Mouse (Mus musculus) embryonic facial prominence, embryonic 13.5 days (tissue): ENCODE results near the gene Galnt6. TPM values are rescaled to one million over a fixed set of nuclear protein-coding genes. Genes with fewer than 3 reads are reported as not detected.
"Not testable (repeated sequence)": the region's sequence is repeated elsewhere in the genome, so short reads cannot be mapped to it uniquely, and the experiment has no call there.

ENCODE experiments used
- ATAC-seq: fragments of 200-750 bp; cut with Nextera tagmentation; 2 replicates; pipeline ENCODE4 v1.8.0; 2017; ENCODE audit warnings: low read depth; ENCODE audit not compliant: insufficient number of reproducible peaks, insufficient read depth, low FRiP score, low TSS enrichment
- H3K27ac ChIP-seq: fragments of 300-500 bp; sonication (generic); 2 replicates; pipeline ENCODE4 v1.5.1; 2015; ENCODE audit warnings: moderate library complexity, mild to moderate bottlenecking, inconsistent platforms
- H3K27me3 ChIP-seq: fragments of 300-500 bp; sonication (generic); 2 replicates; pipeline ENCODE4 v1.6.1; 2015; ENCODE audit warnings: mild to moderate bottlenecking, inconsistent platforms
- H3K36me3 ChIP-seq: fragments of 300-500 bp; sonication (generic); 2 replicates; pipeline ENCODE4 v1.6.1; 2015; ENCODE audit warnings: mild to moderate bottlenecking, inconsistent platforms
- H3K4me1 ChIP-seq: fragments of 300-500 bp; sonication (generic); 2 replicates; pipeline ENCODE4 v1.6.1; 2015; ENCODE audit warnings: inconsistent platforms
- H3K4me2 ChIP-seq: fragments of 300-500 bp; sonication (generic); 2 replicates; pipeline ENCODE4 v1.6.1; 2015; ENCODE audit warnings: moderate library complexity, mild to moderate bottlenecking, inconsistent platforms
- H3K4me3 ChIP-seq: fragments of 300-500 bp; sonication (generic); 2 replicates; pipeline ENCODE4 v1.5.1; 2015; ENCODE audit warnings: mild to moderate bottlenecking, inconsistent platforms
- H3K9ac ChIP-seq: fragments of 300-500 bp; sonication (generic); 2 replicates; pipeline ENCODE4 v1.6.1; 2015; ENCODE audit warnings: mild to moderate bottlenecking, inconsistent platforms
- H3K9me3 ChIP-seq: fragments of 300-500 bp; sonication (generic); 2 replicates; pipeline ENCODE4 v1.6.1; 2016; ENCODE audit warnings: inconsistent platforms
- WGBS: fragments of 180-500 bp; shearing (Covaris S2); methylation state at CpG from one replicate; pipeline ENCODE4 v1.1.7; 2015; ENCODE audit warnings: mixed read lengths; 5-methylcytosine and 5-hydroxymethylcytosine counted together
- polyA plus RNA-seq: library from polyadenylated mRNA; unstranded; fragments of >200 nt; fragmentation: Nextera tagmentation; extraction: Ambion mirVana; gene quantifications from 2 replicates; pipeline ENCODE4 v1.2.1, GENCODE M21; 2015

The Galnt6 gene
- 1.1 and 1.3 TPM in 2 replicates for polyA plus RNA-seq

DNA sequence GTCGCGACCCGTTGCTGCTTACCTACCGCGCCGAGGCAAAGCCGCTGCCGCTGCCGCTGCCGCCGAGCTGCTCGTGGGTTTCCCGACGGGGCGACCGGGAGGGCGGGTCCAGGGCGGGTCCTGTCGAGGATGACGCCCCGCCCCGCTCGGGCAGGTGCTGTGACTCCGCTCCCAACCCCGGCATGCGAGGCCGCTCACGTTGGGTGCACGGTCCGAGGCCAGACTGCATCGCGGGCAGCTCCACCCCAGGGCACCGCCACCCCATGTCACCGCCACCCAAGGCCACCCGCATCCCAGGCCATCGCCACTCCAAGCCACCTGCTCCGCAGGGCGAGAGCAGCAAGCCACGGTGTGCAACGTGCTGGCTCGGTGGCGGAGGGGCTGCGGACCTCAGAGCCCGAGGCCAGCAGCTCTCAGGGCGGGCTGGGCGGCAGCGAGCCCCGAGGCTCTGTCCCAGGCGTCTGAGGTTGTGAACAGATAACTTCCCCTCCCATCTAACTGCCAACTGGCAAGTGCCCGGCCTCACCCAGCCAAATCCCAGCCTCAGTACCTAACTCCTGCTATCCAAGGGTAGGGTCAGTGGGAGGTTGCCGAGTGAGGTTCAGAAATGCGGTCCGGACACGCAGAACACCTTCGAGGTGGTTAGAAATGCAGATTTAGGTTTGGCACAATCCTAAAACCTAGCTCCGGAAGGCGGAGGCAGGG lies at the start of gene Galnt6:
Gene Galnt6 (minus strand): TSS at position 96 of the 705 bp plus-strand sequence.
- peak within 1 kb of the TSS; percentile 65 for H3K4me2 ChIP-seq
- H3K4me3 ChIP-seq, result peak within 1 kb of the TSS; percentile 43
- no peaks in the 10 kb centered on the region for H3K36me3 ChIP-seq
- no peak for ATAC-seq
- H3K9me3 ChIP-seq, result no peaks in the 10 kb centered on the region
- H3K27ac ChIP-seq, result no peak within 1 kb of the TSS
- H3K4me1 ChIP-seq, result peaks cover 14% of the 10 kb centered on the region
- H3K27me3 ChIP-seq, result peaks cover 67% of the 10 kb centered on the region
- peak within 1 kb of the TSS; percentile 47 for H3K9ac ChIP-seq
- 5% methylated on average over 46 of the region's 57 CpGs for WGBS

DNA sequence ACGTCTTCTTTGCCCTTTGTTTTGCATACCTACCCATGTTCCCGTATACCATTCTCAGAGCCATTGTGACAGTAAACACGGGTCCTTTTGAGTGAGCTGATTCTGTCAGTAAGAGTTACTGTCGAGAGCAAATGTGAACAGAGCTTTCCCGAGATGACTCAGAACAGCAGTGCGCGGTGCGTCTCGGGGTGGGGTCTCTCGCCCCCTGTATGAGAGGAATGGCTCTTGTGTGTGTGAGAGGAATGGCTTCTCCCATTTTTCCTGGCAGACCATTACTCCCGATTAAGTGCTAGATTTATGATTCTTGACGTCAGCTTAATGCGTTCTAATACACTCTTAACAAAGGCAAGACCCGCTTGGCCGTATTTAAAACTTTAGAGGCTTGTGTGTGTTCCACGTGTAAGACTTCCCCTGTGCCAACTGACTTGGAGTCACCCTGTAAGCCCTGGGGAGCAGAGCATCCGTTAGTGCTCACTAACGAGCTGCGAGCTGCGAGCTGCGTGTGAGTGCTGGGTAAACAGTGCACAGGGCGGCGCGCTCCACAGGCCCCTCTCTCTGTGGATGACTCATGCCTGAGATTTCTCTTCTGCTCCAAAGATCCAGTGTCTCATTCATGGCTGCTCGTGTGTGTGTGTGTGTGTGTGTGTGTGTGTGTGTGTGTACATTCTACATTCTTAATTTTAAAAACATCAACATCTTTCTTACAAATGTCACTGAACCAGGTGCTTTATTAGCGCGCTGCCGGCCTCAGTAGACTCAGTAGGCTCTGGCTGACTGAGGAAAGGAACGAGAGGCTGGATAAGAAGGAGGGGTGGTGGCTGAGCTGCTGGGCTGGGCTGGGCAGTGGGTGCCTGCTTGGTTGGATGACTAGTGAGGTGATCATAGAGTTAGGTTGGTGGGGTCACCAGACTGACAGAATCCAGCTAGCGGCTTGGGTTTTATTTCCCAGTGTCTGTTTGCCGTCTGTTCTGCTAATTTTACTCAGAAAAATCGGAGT lies 48.1 kb upstream of the Galnt6 start:
- Histone ChIP-seq H3K27me3 (no peaks in the 10 kb centered on the region), H3K36me3 (no peaks in the 10 kb centered on the region), H3K4me3 (no peak overlapping the region), H3K4me2 (no peak overlapping the region), H3K4me1 (peaks cover 16% of the 10 kb centered on the region), H3K27ac (no peak overlapping the region), H3K9ac (no peak overlapping the region), H3K9me3 (no peaks in the 10 kb centered on the region)
- WGBS, result 75% methylated on average over 32 of the region's 32 CpGs
- no peak for ATAC-seq

DNA sequence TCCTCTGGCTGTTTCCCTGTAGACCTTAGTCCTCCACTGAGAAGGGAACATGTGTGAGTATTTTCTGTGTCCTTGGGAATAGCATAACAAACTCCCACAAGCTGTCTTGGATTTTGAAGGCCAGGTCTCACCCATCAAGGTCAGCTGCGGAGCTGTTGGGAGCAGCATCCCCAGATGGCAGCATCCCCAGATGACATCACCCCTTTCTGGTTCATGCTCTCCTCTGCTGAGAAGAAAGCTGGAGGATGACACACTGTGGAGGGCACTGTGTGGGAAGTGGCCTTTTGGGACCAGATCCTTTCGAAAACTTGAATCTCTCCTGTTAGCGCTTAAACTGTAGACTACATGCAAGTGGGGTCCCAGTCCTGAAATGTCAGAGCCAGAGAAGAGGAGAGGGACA lies 47.2 kb upstream of the Galnt6 start:
- no peak overlapping the region for H3K27ac ChIP-seq
- no peak for ATAC-seq
- H3K9ac ChIP-seq, result no peak overlapping the region
- 92% methylated on average over 3 of the region's 3 CpGs for WGBS
- H3K4me2 ChIP-seq, result no peak overlapping the region
- H3K9me3 ChIP-seq, result no peaks in the 10 kb centered on the region
- no peaks in the 10 kb centered on the region for H3K36me3 ChIP-seq
- peaks cover 16% of the 10 kb centered on the region for H3K4me1 ChIP-seq
- H3K27me3 ChIP-seq, result no peaks in the 10 kb centered on the region
- no peak overlapping the region for H3K4me3 ChIP-seq

DNA sequence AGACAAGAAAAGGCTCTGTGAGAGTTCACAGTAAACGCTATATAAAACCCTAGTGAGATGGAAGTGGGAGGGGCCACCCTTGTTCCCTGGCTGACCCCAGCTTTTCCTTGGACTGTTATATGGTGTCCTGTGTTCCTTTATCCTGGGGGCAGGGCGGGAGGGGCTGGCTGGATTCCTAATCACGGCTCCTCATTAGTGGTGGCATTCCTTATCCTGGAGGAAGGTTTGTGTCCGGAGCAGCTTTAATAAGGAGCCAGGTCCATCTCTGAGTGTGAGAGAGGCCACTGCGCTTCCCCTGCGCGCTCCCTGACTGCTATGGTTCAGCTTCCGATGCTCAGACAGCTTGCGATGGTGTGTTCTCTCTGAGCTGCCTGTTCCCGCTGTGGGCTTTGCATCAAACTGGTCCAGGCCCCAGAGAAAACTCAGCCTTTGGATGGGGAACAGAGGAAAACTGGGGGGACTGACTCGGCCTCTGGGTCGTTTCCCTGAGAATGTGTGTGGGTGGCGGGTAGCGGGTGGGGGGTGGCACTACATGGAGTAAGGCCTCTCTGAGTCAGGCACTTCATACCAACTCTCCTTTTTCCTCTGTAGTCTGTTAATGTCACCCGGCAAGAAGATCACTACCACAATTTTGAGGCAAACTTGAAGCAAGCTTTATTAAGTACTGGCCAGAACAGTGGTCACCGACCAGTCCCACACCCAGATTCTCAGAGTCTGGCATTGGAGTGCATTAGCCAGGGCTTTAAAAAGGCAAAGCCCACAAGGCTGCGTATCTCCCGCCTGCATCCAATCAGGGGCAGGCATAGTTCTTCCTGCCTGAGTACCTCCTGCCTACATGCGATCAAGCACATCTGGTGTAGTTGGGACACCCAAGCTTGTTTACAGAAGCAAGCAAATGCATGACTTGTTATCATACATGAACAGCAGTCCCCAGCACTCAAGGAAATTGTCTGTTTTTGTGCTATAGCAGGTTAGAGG lies 46.3 kb upstream of the Galnt6 start:
- WGBS, result 32% methylated on average over 19 of the region's 19 CpGs
- Histone ChIP-seq H3K4me2 (no peak overlapping the region), H3K4me1 (peaks cover 16% of the 10 kb centered on the region), H3K27me3 (no peaks in the 10 kb centered on the region), H3K27ac (peak overlapping the region; percentile 22; the same call in 1 of the 2 replicates), H3K4me3 (no peak overlapping the region), H3K9ac (no peak overlapping the region), H3K36me3 (no peaks in the 10 kb centered on the region), H3K9me3 (no peaks in the 10 kb centered on the region)
- no peak for ATAC-seq

DNA sequence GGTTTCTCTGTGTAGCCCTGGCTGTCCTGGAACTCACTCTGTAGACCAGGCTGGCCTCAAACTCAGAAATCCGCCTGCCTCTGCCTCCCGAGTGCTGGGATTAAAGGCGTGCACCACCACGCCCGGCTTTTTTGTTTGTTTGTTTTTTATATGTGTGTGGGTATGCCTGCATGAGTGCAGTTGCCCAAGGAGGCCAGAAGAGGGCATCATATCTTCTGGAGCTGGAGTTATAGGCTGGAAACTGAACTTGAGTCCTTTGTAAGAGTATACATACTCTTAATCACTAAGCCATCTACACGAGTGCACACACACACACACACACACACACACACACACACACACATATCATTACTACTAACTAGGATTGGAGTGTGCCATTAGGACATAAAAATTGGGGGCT lies 44.7 kb upstream of the Galnt6 start:
- 95% methylated on average over 6 of the region's 6 CpGs for WGBS
- not testable (repeated sequence) for H3K4me3 ChIP-seq, H3K4me2 ChIP-seq, ATAC-seq, H3K27me3 ChIP-seq, H3K27ac ChIP-seq, H3K36me3 ChIP-seq, H3K9ac ChIP-seq, H3K9me3 ChIP-seq
- peaks cover 16% of the 10 kb centered on the region for H3K4me1 ChIP-seq

DNA sequence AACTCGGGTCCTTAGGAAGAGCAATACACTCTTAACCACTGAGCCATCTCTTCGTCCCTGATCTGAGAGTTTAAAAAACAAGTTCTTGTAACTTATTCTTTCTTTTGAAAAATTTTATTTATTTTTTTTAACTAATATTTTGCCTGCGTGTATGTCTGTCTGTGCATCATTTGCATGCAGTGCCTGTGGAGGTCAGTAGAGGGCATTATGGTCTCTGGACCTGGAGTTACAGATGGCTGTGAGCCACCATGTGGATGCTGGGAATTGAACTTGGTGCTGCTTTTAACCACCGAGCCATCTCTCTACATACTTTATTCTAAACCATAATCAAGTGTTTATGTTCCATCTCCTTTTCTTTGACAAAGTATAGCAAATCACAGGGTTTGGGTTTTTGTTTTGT lies 43.5 kb upstream of the Galnt6 start:
- WGBS, result 88% methylated on average over 4 of the region's 4 CpGs
- no peak overlapping the region for H3K27ac ChIP-seq
- H3K9me3 ChIP-seq, result no peaks in the 10 kb centered on the region
- H3K4me2 ChIP-seq, result no peak overlapping the region
- H3K4me3 ChIP-seq, result no peak overlapping the region
- no peak overlapping the region for H3K9ac ChIP-seq
- no peaks in the 10 kb centered on the region for H3K27me3 ChIP-seq
- no peaks in the 10 kb centered on the region for H3K36me3 ChIP-seq
- ATAC-seq, result no peak
- peaks cover 16% of the 10 kb centered on the region for H3K4me1 ChIP-seq

DNA sequence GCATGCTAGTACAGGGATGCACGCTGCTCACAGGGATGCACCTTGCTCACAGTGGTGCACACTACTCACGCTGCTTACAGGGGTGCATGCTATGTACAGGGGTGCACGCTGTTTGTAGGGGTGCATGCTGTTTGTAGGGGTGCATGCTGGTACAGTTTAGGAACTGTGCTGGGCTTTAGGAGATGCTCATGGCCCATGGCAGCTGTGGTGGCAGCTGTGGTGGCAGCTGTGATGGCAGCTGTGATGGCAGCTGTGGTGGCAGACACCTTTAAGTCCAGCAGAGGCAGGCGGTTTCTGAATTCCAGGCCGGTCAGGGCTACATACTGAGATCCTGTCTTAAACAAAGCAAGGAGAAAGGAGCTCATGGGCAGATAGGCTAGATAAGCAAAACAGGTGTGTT lies 41.2 kb upstream of the Galnt6 start:
- Histone ChIP-seq H3K27me3 (no peaks in the 10 kb centered on the region), H3K27ac (no peak overlapping the region), H3K36me3 (no peaks in the 10 kb centered on the region), H3K9me3 (no peaks in the 10 kb centered on the region), H3K4me2 (no peak overlapping the region), H3K4me3 (no peak overlapping the region), H3K9ac (no peak overlapping the region), H3K4me1 (peaks cover 4% of the 10 kb centered on the region; the same call in 1 of the 2 replicates)
- WGBS, result 95% methylated on average over 5 of the region's 5 CpGs
- no peak for ATAC-seq

DNA sequence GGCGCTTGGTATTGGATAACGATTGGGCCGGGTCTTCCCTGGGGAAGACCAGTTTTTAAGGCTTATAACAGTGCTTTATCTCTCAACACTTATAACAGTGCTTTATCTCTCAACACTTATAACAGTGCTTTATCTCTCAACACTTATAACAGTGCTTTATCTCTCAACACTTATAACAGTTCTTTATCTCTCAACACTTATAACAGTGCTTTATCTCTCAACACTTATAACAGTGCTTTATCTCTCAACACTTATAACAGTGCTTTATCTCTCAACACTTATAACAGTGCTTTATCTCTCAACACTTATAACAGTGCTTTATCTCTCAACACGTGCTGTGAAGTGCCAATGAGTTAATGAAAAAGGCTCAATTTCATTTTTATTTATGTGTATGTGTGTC lies 39.8 kb upstream of the Galnt6 start:
- H3K4me3 ChIP-seq, H3K27me3 ChIP-seq, H3K4me2 ChIP-seq, H3K9ac ChIP-seq, ATAC-seq, H3K4me1 ChIP-seq, H3K27ac ChIP-seq, H3K36me3 ChIP-seq, H3K9me3 ChIP-seq: not testable (repeated sequence)
- WGBS, result 90% methylated on average over 4 of the region's 4 CpGs

DNA sequence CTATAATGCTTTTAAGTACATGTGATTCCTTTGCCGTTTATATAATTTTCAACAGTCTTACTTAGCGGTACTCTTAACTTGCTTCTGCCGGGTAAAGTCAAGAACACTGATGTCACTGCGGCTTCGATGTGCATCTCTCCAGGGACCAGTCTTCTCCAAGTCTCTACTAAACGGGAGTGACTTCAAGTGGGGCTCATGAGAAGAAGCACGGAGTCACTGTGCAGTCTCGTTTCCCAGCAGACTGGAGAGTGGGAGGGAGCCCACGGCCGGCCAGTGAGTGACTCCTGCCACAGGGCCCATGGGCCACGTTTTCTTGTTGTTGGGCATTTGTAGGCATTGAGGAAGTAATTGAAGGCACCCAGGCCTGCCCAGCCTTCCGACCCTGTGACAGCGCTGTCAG lies 38.7 kb upstream of the Galnt6 start:
- ATAC-seq, result no peak

DNA sequence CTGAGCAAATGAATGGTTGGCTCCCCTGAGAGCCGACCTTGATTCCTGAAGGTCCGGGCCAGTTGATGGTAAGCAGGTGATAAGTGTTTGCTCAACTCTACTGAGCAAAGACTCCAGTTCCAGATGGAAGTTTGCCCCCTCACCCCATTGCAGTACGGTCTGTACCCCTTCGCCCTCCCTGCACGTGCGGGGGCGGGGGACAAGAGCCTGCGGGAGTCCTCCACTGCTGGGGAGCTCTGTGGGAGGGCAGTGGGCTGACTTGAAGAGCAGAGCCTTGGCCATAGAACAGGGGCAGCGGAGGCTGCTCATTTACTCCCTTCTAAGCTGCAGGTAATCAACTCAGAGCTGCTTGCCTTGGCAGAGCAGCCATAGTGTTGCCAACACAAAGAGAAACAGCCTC lies 37.6 kb upstream of the Galnt6 start:
- no peak overlapping the region for H3K9ac ChIP-seq
- H3K9me3 ChIP-seq, result no peaks in the 10 kb centered on the region
- 75% methylated on average over 9 of the region's 9 CpGs for WGBS
- no peaks in the 10 kb centered on the region for H3K36me3 ChIP-seq
- H3K4me3 ChIP-seq, result no peak overlapping the region
- H3K27ac ChIP-seq, result no peak overlapping the region
- ATAC-seq, result no peak
- no peak overlapping the region for H3K4me2 ChIP-seq
- H3K4me1 ChIP-seq, result peaks cover 12% of the 10 kb centered on the region
- peaks cover 11% of the 10 kb centered on the region for H3K27me3 ChIP-seq

More for the DNA sequence above, 38.7 kb upstream of the Galnt6 start:
- Histone ChIP-seq H3K27ac (no peak overlapping the region), H3K36me3 (no peaks in the 10 kb centered on the region), H3K4me2 (no peak overlapping the region), H3K9me3 (no peaks in the 10 kb centered on the region), H3K4me1 (peaks cover 2% of the 10 kb centered on the region), H3K9ac (no peak overlapping the region), H3K27me3 (peaks cover 4% of the 10 kb centered on the region), H3K4me3 (no peak overlapping the region)
- 86% methylated on average over 13 of the region's 13 CpGs for WGBS
